Mouse (Mus musculus) spleen, adult 10 weeks (tissue): ENCODE results near the gene Fbxl21. TPM values are rescaled to one million over a fixed set of nuclear protein-coding genes. Genes with fewer than 3 reads are reported as not detected.

Experiments
- polyA plus RNA-seq: library from polyadenylated mRNA; stranded (reverse); fragments of 350-450 nt; fragmentation: Illumina TruSeq; extraction: RNeasy Lipid Tissue Mini Kit (QIAGEN cat#74804); gene quantifications from one replicate; pipeline ENCODE4 v1.2.3, GENCODE M21; 2015; ENCODE audit warnings: low replicate concordance; ENCODE audit not compliant: insufficient read depth

Gene Fbxl21
- polyA plus RNA-seq: 1.5 TPM

DNA sequence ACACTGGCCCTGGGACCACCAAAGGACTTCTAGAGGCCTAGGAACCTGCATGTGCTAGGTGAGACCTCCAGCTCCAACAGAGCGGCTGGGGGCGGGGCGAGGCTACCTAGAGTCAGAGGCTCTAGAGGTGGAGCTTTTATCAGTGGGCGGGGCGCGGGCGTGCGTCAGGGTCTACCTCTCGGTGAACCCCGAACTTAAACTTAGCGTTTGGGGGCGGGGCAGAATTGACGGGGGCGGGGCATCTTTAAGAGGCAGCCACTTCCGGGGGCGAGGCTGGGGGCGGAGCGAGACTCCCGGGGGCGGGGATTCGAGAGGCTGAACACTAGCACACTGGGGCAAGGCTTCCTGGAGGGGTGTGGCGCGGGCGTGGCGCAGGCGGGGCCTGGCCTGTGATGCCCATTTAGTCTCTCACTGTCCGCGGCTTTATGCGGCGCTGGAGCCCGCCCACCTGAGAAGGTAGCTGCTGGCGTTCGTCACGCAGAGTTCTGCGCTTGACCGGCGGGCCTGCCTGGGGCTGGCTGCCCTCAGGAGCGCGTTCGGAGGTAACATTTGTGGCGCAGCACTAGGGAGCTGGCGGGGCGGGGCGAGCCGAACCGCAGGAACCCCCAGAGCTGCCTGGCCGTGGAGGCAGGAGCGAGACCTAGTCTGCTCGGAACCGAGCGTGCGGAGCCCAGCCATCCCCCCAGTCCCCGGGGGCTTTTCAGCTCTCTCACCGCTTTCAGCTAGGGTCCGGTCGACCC is at the start of gene Fbxl21:
Fbxl21 (plus strand) TSS at position 392 of the 740 bp plus-strand sequence.

DNA sequence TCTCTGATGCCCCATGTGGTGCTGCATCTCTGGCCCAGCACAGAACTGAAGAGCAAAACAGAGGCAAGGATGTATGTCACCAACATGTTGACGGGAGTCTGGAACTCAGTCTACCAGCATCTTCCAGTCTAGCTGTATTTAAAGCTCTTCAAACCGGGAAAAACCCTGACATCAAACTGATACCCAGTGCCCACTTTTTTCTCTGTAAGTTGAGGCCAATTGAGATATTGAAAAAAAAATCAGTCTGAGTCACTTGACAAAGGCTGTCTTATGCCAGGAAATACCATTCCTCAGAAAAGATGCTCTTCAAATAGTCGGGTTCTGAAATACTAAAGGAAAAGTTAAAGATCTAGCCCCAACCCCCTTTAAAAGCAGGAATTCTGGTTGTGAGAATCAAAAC is 40.1 kb upstream of the Fbxl21 start, which contains the start of gene Il9:
Il9 (minus strand) TSS at position 101 of the 400 bp plus-strand sequence.

DNA sequence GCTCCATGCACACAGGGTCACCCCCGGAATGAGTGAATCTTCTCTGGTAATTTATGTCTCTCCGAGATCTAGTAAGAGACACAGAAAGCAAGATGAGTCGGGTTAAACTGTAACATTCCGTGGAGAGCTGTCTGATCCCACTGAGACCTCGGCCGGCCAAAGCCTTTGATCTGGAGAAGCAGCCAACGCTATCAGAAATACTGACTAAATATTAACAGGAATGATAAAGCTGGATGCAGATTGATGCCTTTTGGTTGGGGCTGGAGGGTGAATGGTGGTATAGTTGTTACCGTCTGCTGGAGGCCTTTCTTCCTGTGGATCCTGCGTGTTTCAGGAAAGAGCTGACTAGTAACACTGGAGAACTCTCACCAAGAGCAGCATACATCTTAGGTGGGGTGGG is 26.1 kb downstream of the Fbxl21 start, which contains the start of gene Lect2:
Lect2 (minus strand) TSS at position 102 of the 400 bp plus-strand sequence.

Other genes with a start within 250 kb of the Fbxl21 start
- not detected for gene Cxcl14, start 225.9 kb upstream of the Fbxl21 start, polyA plus RNA-seq
- not detected for gene Gm3045, start 95.9 kb upstream of the Fbxl21 start, polyA plus RNA-seq
- not detected for gene Slc25a48, start 84.1 kb upstream of the Fbxl21 start, polyA plus RNA-seq
- not detected for gene Il9, start 40.2 kb upstream of the Fbxl21 start, polyA plus RNA-seq
- gene Lect2, start 26.0 kb downstream of the Fbxl21 start, polyA plus RNA-seq: not detected
- 106 TPM for gene Tgfbi, start 87.1 kb downstream of the Fbxl21 start, polyA plus RNA-seq
- gene Smad5, start 180.5 kb downstream of the Fbxl21 start, polyA plus RNA-seq: 40.6 TPM
- not detected for gene Gm45623, start 231.4 kb downstream of the Fbxl21 start, polyA plus RNA-seq